Mouse (Mus musculus) stomach, embryonic 14.5 days (tissue): ENCODE measurements at regions not wholly inside any gene's neighbourhood (a gene's known extent, or its start where the extent isn't known, plus 50 kb on each side); places are given as distances from the start of the nearest gene placed in this dataset.

Experiments used
- ATAC-seq: fragments of 200-750 bp; cut with Nextera tagmentation; 2 replicates; pipeline ENCODE4 v1.8.0; 2017; ENCODE audit warnings: low read depth, moderate TSS enrichment; ENCODE audit not compliant: insufficient number of reproducible peaks, insufficient read depth, low FRiP score
- H3K27ac ChIP-seq: fragments of 300-500 bp; sonication (generic); 2 replicates; pipeline ENCODE4 v1.5.1; 2014; ENCODE audit warnings: mild to moderate bottlenecking, low read length, moderate library complexity, mixed read lengths
- H3K27me3 ChIP-seq: fragments of 300-500 bp; sonication (generic); 2 replicates; pipeline ENCODE4 v1.6.1; 2014; ENCODE audit warnings: low read length, control low read depth, mixed read lengths; ENCODE audit not compliant: control insufficient read depth, insufficient read depth
- H3K36me3 ChIP-seq: fragments of 300-500 bp; sonication (generic); 2 replicates; pipeline ENCODE4 v1.6.1; 2014; ENCODE audit warnings: mild to moderate bottlenecking, control low read depth, low read length, moderate library complexity, mixed read lengths; ENCODE audit not compliant: control insufficient read depth, insufficient read depth
- H3K4me1 ChIP-seq: fragments of 300-500 bp; sonication (generic); 2 replicates; pipeline ENCODE4 v1.6.1; 2014; ENCODE audit warnings: low read length, control low read depth, mixed read lengths; ENCODE audit not compliant: control insufficient read depth, insufficient read depth
- H3K4me2 ChIP-seq: fragments of 300-500 bp; sonication (generic); replicated peaks from 2 replicates; pipeline ENCODE4 v1.6.1; 2014; ENCODE audit warnings: low read depth, low read length, control low read depth
- H3K4me3 ChIP-seq: fragments of 300-500 bp; sonication (generic); 2 replicates; pipeline ENCODE4 v1.5.1; 2014; ENCODE audit warnings: low read depth, low read length, control low read depth
- H3K9ac ChIP-seq: fragments of 300-500 bp; sonication (generic); replicated peaks from 2 replicates; pipeline ENCODE4 v1.6.1; 2014; ENCODE audit warnings: low read depth, mild to moderate bottlenecking, control low read depth, low read length, moderate library complexity, mixed read lengths
- H3K9me3 ChIP-seq: fragments of 300-500 bp; sonication (generic); 2 replicates; pipeline ENCODE4 v1.6.1; 2016; ENCODE audit warnings: low read depth, low read length, control low read depth; ENCODE audit not compliant: control insufficient read depth
- WGBS: fragments of 180-500 bp; shearing (Covaris S2); extraction: QIAGEN DNeasy Blood & Tissue Kit; methylation state at CpG from one replicate; pipeline ENCODE4 v1.1.7; 2014; 5-methylcytosine and 5-hydroxymethylcytosine counted together

DNA sequence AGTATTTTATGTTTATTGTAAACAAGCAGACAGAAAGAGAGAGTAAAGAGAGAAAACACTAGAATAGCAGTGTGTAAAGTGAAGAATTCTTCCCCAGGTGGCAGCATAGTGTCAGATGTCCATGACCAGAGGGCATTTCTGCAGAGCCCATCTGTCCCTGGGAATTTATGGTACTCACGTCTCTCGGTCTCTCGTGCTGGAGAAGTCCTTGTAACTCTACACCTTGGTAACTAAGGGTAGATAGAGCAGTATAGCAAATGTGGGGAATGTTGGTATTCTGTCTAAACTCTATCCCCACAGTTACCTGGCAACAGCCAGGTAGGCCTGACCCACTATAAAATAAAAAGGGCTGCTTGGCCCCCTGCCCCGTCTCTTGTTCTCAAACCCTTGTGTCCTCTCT is 122.5 kb upstream of the Tsc22d1 start:
- no peaks in the 10 kb centered on the region for H3K36me3 ChIP-seq
- H3K4me3 ChIP-seq: no peak overlapping the region
- no peak overlapping the region for H3K27ac ChIP-seq
- no peaks in the 10 kb centered on the region for H3K9me3 ChIP-seq
- H3K9ac ChIP-seq: no peak overlapping the region
- no peak for ATAC-seq
- 23% methylated on average over 4 of the region's 4 CpGs for WGBS
- no peaks in the 10 kb centered on the region for H3K4me1 ChIP-seq
- no peak overlapping the region for H3K4me2 ChIP-seq
- no peaks in the 10 kb centered on the region for H3K27me3 ChIP-seq

DNA sequence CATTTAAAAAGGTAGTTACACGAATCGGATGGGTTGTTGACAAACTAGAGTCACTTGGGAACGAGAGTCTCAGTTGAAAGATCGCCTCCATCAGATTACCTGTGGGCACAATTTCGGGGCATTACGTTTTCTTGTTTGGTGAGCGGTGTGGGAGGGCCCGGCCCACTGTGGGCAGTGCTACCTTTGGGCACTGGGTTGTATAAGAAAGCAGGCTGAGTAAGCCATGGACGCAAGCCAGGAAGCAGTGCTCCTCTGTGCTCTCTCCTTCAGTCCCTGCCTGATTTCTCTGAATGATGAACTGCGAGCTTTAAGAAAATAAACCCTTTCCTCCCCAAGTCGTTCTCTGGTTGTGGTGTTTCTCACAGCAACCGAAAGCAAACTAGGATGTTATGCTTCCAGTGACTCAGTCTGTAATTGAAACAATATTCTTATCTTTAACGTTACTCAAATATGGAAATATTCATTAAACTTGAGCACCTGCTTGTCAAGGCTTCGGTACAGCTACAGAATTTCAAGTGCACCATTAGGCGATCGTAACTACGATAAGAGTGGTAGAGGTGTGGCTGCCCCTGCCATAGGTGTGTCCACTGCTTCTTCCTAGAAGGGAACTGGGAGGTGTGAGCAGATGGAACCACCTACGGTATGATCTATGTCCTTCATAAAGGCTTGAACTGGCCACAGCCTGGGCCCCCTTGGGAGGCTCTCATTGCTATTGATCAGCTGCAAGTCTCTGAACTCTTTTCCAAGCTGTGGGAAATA is 119.2 kb upstream of the Tsc22d1 start:
- H3K4me3 ChIP-seq: no peak overlapping the region
- no peak overlapping the region for H3K4me2 ChIP-seq
- WGBS: 71% methylated on average over 18 of the region's 18 CpGs
- no peak overlapping the region for H3K27ac ChIP-seq
- no peaks in the 10 kb centered on the region for H3K36me3 ChIP-seq
- H3K9ac ChIP-seq: no peak overlapping the region
- no peak for ATAC-seq
- no peaks in the 10 kb centered on the region for H3K4me1 ChIP-seq
- H3K9me3 ChIP-seq: no peaks in the 10 kb centered on the region
- no peaks in the 10 kb centered on the region for H3K27me3 ChIP-seq

DNA sequence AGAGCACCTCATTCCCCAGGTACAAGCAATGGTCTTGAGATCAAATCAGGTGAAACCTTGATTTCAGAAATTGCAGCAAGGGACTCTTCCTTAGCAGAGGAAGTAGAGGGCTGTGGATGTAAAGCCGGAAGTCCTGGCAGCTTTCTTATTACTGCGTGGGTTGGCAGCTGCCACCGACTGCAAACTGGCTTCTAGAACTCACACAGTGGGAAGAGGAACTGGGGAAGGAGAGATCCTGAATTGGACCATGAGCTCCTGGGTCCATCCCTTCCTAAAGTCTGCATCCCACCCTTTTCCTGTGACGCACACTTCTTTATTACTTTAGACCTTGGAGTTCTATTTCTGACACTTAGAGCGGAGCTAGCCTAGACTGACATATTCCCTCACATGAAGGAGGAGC is 116.9 kb upstream of the Tsc22d1 start:
- H3K36me3 ChIP-seq: no peaks in the 10 kb centered on the region
- 88% methylated on average over 5 of the region's 5 CpGs for WGBS
- H3K9ac ChIP-seq: no peak overlapping the region
- ATAC-seq: no peak
- no peaks in the 10 kb centered on the region for H3K27me3 ChIP-seq
- no peak overlapping the region for H3K4me2 ChIP-seq
- no peaks in the 10 kb centered on the region for H3K9me3 ChIP-seq
- H3K27ac ChIP-seq: no peak overlapping the region
- no peaks in the 10 kb centered on the region for H3K4me1 ChIP-seq
- H3K4me3 ChIP-seq: no peak overlapping the region

DNA sequence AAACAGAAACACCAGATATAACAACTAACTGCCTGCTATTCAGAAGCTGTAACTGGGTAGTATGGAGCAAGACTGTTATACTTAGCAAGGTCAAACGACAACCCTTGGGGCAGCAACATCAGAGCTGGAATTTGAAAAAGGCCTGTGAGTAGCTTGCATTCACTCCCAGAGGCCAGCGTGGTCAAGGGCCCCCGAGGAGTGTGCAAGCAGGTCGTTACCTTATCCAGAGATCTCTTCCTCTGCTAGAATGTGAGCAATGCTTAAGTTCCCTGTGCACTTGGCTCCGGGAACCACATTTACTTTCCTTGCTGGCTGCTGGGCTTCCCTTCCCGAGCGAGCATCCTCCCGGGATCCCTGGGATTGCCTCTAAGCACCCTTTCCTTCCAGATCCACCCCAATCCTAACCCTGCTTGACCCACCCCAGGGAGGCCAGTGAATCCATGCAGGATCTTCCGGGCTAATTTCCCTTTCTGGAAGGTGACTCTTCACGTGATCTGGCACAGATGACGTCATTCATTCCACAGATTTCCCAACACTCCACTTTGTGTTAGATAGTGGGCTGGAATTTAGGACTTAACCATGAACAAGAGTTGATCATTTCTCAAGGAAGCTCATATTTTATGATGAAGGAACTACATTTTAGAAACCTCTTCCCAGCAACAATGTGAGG is 112.3 kb upstream of the Tsc22d1 start:
- Histone ChIP-seq H3K4me2 (no peak overlapping the region), H3K9me3 (no peaks in the 10 kb centered on the region), H3K4me3 (no peak overlapping the region), H3K9ac (no peak overlapping the region), H3K27me3 (no peaks in the 10 kb centered on the region), H3K36me3 (no peaks in the 10 kb centered on the region), H3K27ac (no peak overlapping the region), H3K4me1 (no peaks in the 10 kb centered on the region)
- ATAC-seq: no peak
- WGBS: 73% methylated on average over 11 of the region's 11 CpGs

DNA sequence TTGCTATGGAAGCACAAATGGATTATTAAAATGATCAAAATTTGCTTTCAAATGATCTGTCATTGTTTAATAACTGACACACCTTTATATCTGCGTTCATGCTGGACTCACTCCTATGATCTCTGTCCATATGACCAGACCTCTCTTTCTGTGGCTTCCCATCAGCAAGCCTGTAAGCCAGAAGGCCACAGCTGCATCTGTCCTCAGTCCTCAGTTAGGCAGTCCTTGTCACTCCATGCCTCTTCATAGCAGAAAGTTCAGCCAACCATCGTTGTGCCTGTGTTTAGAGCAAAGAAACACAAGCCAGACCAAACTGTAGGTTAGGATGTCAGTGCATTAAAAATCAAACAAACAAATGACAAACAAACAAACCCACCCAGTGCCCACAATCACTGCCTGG is 107.2 kb upstream of the Tsc22d1 start:
- Histone ChIP-seq H3K4me1 (peaks cover 4% of the 10 kb centered on the region; the same call in 1 of the 2 replicates), H3K9ac (no peak overlapping the region), H3K9me3 (no peaks in the 10 kb centered on the region), H3K4me2 (no peak overlapping the region), H3K4me3 (no peak overlapping the region), H3K36me3 (no peaks in the 10 kb centered on the region), H3K27ac (no peak overlapping the region), H3K27me3 (no peaks in the 10 kb centered on the region)
- 50% methylated on average over 2 of the region's 2 CpGs for WGBS
- no peak for ATAC-seq

- Histone ChIP-seq H3K4me3 (peak overlapping the region; percentile 1; the same call in 1 of the 2 replicates), H3K4me1 (peaks cover 4% of the 10 kb centered on the region; the same call in 1 of the 2 replicates), H3K27me3 (no peaks in the 10 kb centered on the region), H3K9ac (no peak overlapping the region), H3K27ac (no peak overlapping the region), H3K36me3 (no peaks in the 10 kb centered on the region), H3K9me3 (no peaks in the 10 kb centered on the region), H3K4me2 (peak overlapping the region; percentile 27; the same call in 1 of the 2 replicates)
- ATAC-seq: no peak
- WGBS: 32% methylated on average over 12 of the region's 12 CpGs
These were observed 106.5 kb upstream of the Tsc22d1 start for GRCm38 (mm10) chr14:76308188-76308812.

GRCm38 (mm10) chr14:76309606-76310005 is 105.2 kb upstream of the Tsc22d1 start:
- Histone ChIP-seq H3K4me3 (no peak overlapping the region), H3K4me1 (peaks cover 4% of the 10 kb centered on the region; the same call in 1 of the 2 replicates), H3K4me2 (no peak overlapping the region), H3K36me3 (no peaks in the 10 kb centered on the region), H3K9me3 (no peaks in the 10 kb centered on the region), H3K27me3 (no peaks in the 10 kb centered on the region), H3K27ac (no peak overlapping the region), H3K9ac (no peak overlapping the region)
- 0 out of 2 replicates have a peak, but pooled peaks have one; percentile 53 for ATAC-seq
- WGBS: 45% methylated on average over 4 of the region's 4 CpGs

- Histone ChIP-seq H3K4me1 (peaks cover 4% of the 10 kb centered on the region; the same call in 1 of the 2 replicates), H3K36me3 (no peaks in the 10 kb centered on the region), H3K27ac (no peak overlapping the region), H3K9ac (no peak overlapping the region), H3K9me3 (no peaks in the 10 kb centered on the region), H3K4me3 (no peak overlapping the region), H3K27me3 (no peaks in the 10 kb centered on the region), H3K4me2 (no peak overlapping the region)
- WGBS: 63% methylated on average over 6 of the region's 6 CpGs
- no peak for ATAC-seq
These were observed 104.5 kb upstream of the Tsc22d1 start for GRCm38 (mm10) chr14:76310278-76310677.
